Mouse (Mus musculus) MEL (cell line): ENCODE results near the gene Dtx4.

Experiments
- CTCF ChIP-seq, 3 experiments: IDR thresholded peaks in 2 of 3; conservative IDR thresholded peaks in 1 of 3; 2 replicates each; pipeline ENCODE4 v1.5.1; 2011 to 2012; ENCODE audit warnings: low read length in 3 of 3, low read depth in 2 of 3, mild to moderate bottlenecking in 2 of 3, improper control_type of control experiment in 1 of 3, inconsistent platforms in 1 of 3, mixed read lengths in 1 of 3, moderate library complexity in 1 of 3; ENCODE audit not compliant: control insufficient read depth in 1 of 3, insufficient read depth in 1 of 3, poor library complexity in 1 of 3, severe bottlenecking in 1 of 3
- EP300 ChIP-seq, 2 experiments: IDR thresholded peaks; 2 replicates each; pipeline ENCODE4 v1.6.1; 2011; ENCODE audit warnings: improper control_type of control experiment in 2 of 2, low read length in 2 of 2, low read depth in 1 of 2, mild to moderate bottlenecking in 1 of 2
- GATA1 ChIP-seq: IDR thresholded peaks from 2 replicates; pipeline ENCODE4 v1.6.1; 2011; ENCODE audit warnings: low read depth, low read length, improper control_type of control experiment
- MAX ChIP-seq: IDR thresholded peaks from 2 replicates; pipeline ENCODE4 v1.6.1; 2011; ENCODE audit warnings: low read length, improper control_type of control experiment
- POLR2AphosphoS2 ChIP-seq: IDR thresholded peaks from 2 replicates; pipeline ENCODE4 v1.6.1; 2011; ENCODE audit warnings: low read length, improper control_type of control experiment

DNA sequence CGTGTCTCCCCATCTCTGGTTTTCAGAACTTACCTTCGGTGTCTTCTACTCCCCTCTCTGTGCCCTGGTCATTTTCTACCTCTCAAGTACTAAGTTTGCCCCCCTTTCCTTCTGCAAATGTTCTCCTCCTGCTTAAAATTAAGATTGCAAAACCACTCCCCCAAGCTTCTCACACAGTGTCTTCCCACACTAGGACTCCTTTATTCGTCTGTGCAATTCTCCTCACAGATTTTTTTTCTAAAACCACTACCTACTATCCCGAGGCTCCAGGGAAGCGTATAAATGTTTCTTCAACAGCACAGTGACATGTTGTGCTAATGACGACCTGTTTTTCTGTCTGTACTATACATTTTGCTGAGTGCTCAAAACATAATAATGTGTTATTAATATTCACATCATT is 80.7 kb downstream of the Dtx4 start:
- TF ChIP-seq CTCF (IDR thresholded peaks at IDR 0.05 in 2 of 3, conservative IDR thresholded peaks at IDR 0.05 in 1 of 3; ENCODE audit: control insufficient read depth in 1 of 3, insufficient read depth in 1 of 3, low read depth in 2 of 3, low read length in 3 of 3, poor library complexity in 1 of 3, severe bottlenecking in 1 of 3) (no peak), MAX (no peak), GATA1 (no peak), POLR2AphosphoS2 (no peak), EP300 (IDR thresholded peaks at IDR 0.05; ENCODE audit: low read depth in 1 of 2, low read length in 2 of 2) (no peak)
